Mouse (Mus musculus) megakaryocyte, embryonic 14.5 days (primary cell): ENCODE results near the gene Myo18b. TPM values are rescaled to one million over a fixed set of nuclear protein-coding genes. Genes with fewer than 3 reads are reported as not detected.

Experiments
- H3K27me3 ChIP-seq: replicated peaks from 2 replicates; pipeline ENCODE3; 2012; ENCODE audit warnings: inconsistent platforms
- H3K36me3 ChIP-seq: replicated peaks from 2 replicates; pipeline ENCODE3; 2012; ENCODE audit warnings: low read length, inconsistent platforms, mixed read lengths
- H3K4me1 ChIP-seq: 2 replicates; pipeline ENCODE4 v1.6.1; 2012; ENCODE audit warnings: inconsistent platforms
- H3K4me3 ChIP-seq: replicated peaks from 2 replicates; pipeline ENCODE3; 2012; ENCODE audit warnings: moderate library complexity, mild to moderate bottlenecking, inconsistent platforms
- H3K9me3 ChIP-seq: 2 replicates; pipeline ENCODE4 v1.6.1; 2012; ENCODE audit warnings: inconsistent platforms
- FLI1 ChIP-seq: IDR thresholded peaks from 2 replicates; pipeline ENCODE4 v1.6.1; 2012; ENCODE audit warnings: low read length, inconsistent platforms, mixed read lengths
- GATA1 ChIP-seq: IDR thresholded peaks from 3 replicates; pipeline ENCODE4 v1.6.1; 2012; ENCODE audit warnings: mixed read lengths, low read length, inconsistent platforms, borderline replicate concordance
- polyA plus RNA-seq: library from polyadenylated mRNA; stranded (reverse); fragments of >175 nt; gene quantifications from 2 replicates; pipeline ENCODE4 v1.2.3, GENCODE M21; 2012; ENCODE audit warnings: low replicate concordance; ENCODE audit not compliant: insufficient read depth

Myo18b gene
- polyA plus RNA-seq, 1 experiment: 0.22 TPM

GRCm38 (mm10) chr5:112825091-112825794 is 70.9 kb downstream of the Myo18b start:
- no peaks in the 10 kb centered on the region for H3K4me1 ChIP-seq
- peaks cover 9% of the 10 kb centered on the region; the same call in 1 of the 2 replicates for H3K9me3 ChIP-seq
- H3K27me3 ChIP-seq: no peaks in the 10 kb centered on the region
- H3K36me3 ChIP-seq: no peaks in the 10 kb centered on the region
- no peak overlapping the region for H3K4me3 ChIP-seq
- TF ChIP-seq FLI1: no peak
- no peak for TF ChIP-seq GATA1

- no peaks in the 10 kb centered on the region for H3K36me3 ChIP-seq
- H3K27me3 ChIP-seq: no peaks in the 10 kb centered on the region
- no peak for TF ChIP-seq FLI1
- TF ChIP-seq GATA1: no peak
- no peaks in the 10 kb centered on the region for H3K4me1 ChIP-seq
- H3K9me3 ChIP-seq: peaks cover 9% of the 10 kb centered on the region; the same call in 1 of the 2 replicates
- no peak overlapping the region for H3K4me3 ChIP-seq
Measured at GRCm38 (mm10) chr5:112824376-112824775, 71.8 kb downstream of the Myo18b start.

GRCm38 (mm10) chr5:112822426-112822825 is 73.7 kb downstream of the Myo18b start:
- Histone ChIP-seq H3K4me3 (no peak overlapping the region), H3K9me3 (peaks cover 9% of the 10 kb centered on the region; the same call in 1 of the 2 replicates), H3K36me3 (no peaks in the 10 kb centered on the region), H3K4me1 (no peaks in the 10 kb centered on the region), H3K27me3 (no peaks in the 10 kb centered on the region)
- TF ChIP-seq GATA1 (no peak), FLI1 (no peak)

GRCm38 (mm10) chr5:112815051-112815450 is 81.1 kb downstream of the Myo18b start:
- TF ChIP-seq GATA1 (no peak), FLI1 (no peak)
- Histone ChIP-seq H3K36me3 (no peaks in the 10 kb centered on the region), H3K4me1 (no peaks in the 10 kb centered on the region), H3K4me3 (no peak overlapping the region), H3K27me3 (no peaks in the 10 kb centered on the region), H3K9me3 (peaks cover 11% of the 10 kb centered on the region; the same call in 1 of the 2 replicates)

GRCm38 (mm10) chr5:112807629-112808028 is 88.5 kb downstream of the Myo18b start:
- TF ChIP-seq FLI1: no peak
- no peak for TF ChIP-seq GATA1
- Histone ChIP-seq H3K4me1 (no peaks in the 10 kb centered on the region), H3K9me3 (peaks cover 14% of the 10 kb centered on the region; the same call in 1 of the 2 replicates)

GRCm38 (mm10) chr5:112796086-112796485 is 100.1 kb downstream of the Myo18b start:
- Histone ChIP-seq H3K27me3 (no peaks in the 10 kb centered on the region), H3K36me3 (no peaks in the 10 kb centered on the region), H3K4me1 (no peaks in the 10 kb centered on the region), H3K4me3 (no peak overlapping the region), H3K9me3 (peaks cover 34% of the 10 kb centered on the region)
- no peak for TF ChIP-seq FLI1
- TF ChIP-seq GATA1: no peak

More at GRCm38 (mm10) chr5:112807629-112808028, 88.5 kb downstream of the Myo18b start:
- Histone ChIP-seq H3K27me3 (no peaks in the 10 kb centered on the region), H3K36me3 (no peaks in the 10 kb centered on the region), H3K4me3 (peak overlapping the region; percentile 48)

- TF ChIP-seq GATA1: no peak
- no peak for TF ChIP-seq FLI1
- H3K9me3 ChIP-seq: peaks cover 48% of the 10 kb centered on the region
- H3K4me3 ChIP-seq: no peak overlapping the region
- no peaks in the 10 kb centered on the region for H3K36me3 ChIP-seq
- no peaks in the 10 kb centered on the region for H3K4me1 ChIP-seq
- no peaks in the 10 kb centered on the region for H3K27me3 ChIP-seq
Measured at GRCm38 (mm10) chr5:112791792-112792780, 104.1 kb downstream of the Myo18b start.

GRCm38 (mm10) chr5:112790376-112791111 is 105.6 kb downstream of the Myo18b start:
- Histone ChIP-seq H3K27me3 (no peaks in the 10 kb centered on the region), H3K36me3 (no peaks in the 10 kb centered on the region), H3K4me3 (no peak overlapping the region), H3K4me1 (no peaks in the 10 kb centered on the region), H3K9me3 (peaks cover 55% of the 10 kb centered on the region)
- TF ChIP-seq FLI1: no peak
- no peak for TF ChIP-seq GATA1

- Histone ChIP-seq H3K4me3 (no peak overlapping the region), H3K27me3 (no peaks in the 10 kb centered on the region), H3K9me3 (peaks cover 58% of the 10 kb centered on the region), H3K4me1 (no peaks in the 10 kb centered on the region), H3K36me3 (no peaks in the 10 kb centered on the region)
- no peak for TF ChIP-seq GATA1
- no peak for TF ChIP-seq FLI1
Measured at GRCm38 (mm10) chr5:112788441-112788840, 107.7 kb downstream of the Myo18b start.
